Mouse (Mus musculus) CH12.LX (cell line): ENCODE measurements at regions not wholly inside any gene's neighbourhood (a gene's known extent, or its start where the extent isn't known, plus 50 kb on each side); places are given as distances from the start of the nearest gene placed in this dataset.
A peak's percentile ranks its signal among the peaks of the same experiment; 100 is the strongest.

Experiments
- DNase-seq: peaks from one replicate; pipeline ENCODE4 v3.0.0-alpha.2; 2013; ENCODE audit errors: extremely low read depth
- H3K27ac ChIP-seq: 2 replicates; pipeline ENCODE4 v1.5.1; 2012; ENCODE audit warnings: low read depth, mild to moderate bottlenecking, control low read depth, moderate library complexity; ENCODE audit not compliant: insufficient read depth
- H3K27me3 ChIP-seq: replicated peaks from 2 replicates; pipeline ENCODE3; 2012; ENCODE audit warnings: inconsistent platforms
- H3K36me3 ChIP-seq, 2 experiments: replicated peaks in 1 of 2; 2 replicates each; pipeline versions ENCODE3 to v1.6.1; 2012; ENCODE audit warnings: inconsistent platforms in 1 of 2, low read length in 1 of 2, mild to moderate bottlenecking in 1 of 2, mixed read lengths in 1 of 2, moderate library complexity in 1 of 2; ENCODE audit not compliant: control insufficient read depth in 1 of 2, insufficient read depth in 1 of 2
- H3K4me1 ChIP-seq, 2 experiments: 2 replicates each; pipeline ENCODE4 v1.6.1; 2012; ENCODE audit warnings: inconsistent platforms in 1 of 2, moderate library complexity in 1 of 2; ENCODE audit not compliant: insufficient read depth in 2 of 2, control insufficient read depth in 1 of 2
- H3K4me2 ChIP-seq: 2 replicates; pipeline ENCODE4 v1.6.1; 2012; ENCODE audit warnings: low read depth, mild to moderate bottlenecking, control low read depth; ENCODE audit not compliant: poor library complexity, insufficient read depth, severe bottlenecking
- H3K4me3 ChIP-seq, 3 experiments: fragments of 150-350 bp in 1 of 3; sonication (generic) in 1 of 3; replicated peaks in 1 of 3; 2 replicates each; pipeline versions ENCODE3 to v1.5.1; 2011 to 2012; ENCODE audit warnings: low read depth in 2 of 3, low read length in 2 of 3, mild to moderate bottlenecking in 2 of 3, moderate library complexity in 2 of 3, control low read depth in 1 of 3, improper control_type of control experiment in 1 of 3, inconsistent platforms in 1 of 3, mixed read lengths in 1 of 3; ENCODE audit not compliant: poor library complexity in 1 of 3
- H3K79me2 ChIP-seq: replicated peaks from 2 replicates; pipeline ENCODE4 v1.6.1; 2012; ENCODE audit warnings: mild to moderate bottlenecking, moderate library complexity; ENCODE audit not compliant: control insufficient read depth, poor library complexity, insufficient read depth, severe bottlenecking; ENCODE audit errors: extremely low read depth
- H3K9ac ChIP-seq: 2 replicates; pipeline ENCODE4 v1.6.1; 2012; ENCODE audit warnings: low read depth, mild to moderate bottlenecking, control low read depth, moderate library complexity; ENCODE audit not compliant: insufficient read depth
- H3K9me3 ChIP-seq: replicated peaks from 2 replicates; pipeline ENCODE3; 2012; ENCODE audit warnings: low read length, inconsistent platforms, mixed read lengths
- BHLHE40 ChIP-seq: IDR thresholded peaks from 2 replicates; pipeline ENCODE4 v1.6.1; 2011; ENCODE audit warnings: mild to moderate bottlenecking, low read depth, low read length, improper control_type of control experiment
- EP300 ChIP-seq: IDR thresholded peaks from 2 replicates; pipeline ENCODE4 v1.6.1; 2011; ENCODE audit warnings: low read length, improper control_type of control experiment
- ETS1 ChIP-seq: conservative IDR thresholded peaks from 2 replicates; pipeline ENCODE4 v1.6.1; 2012; ENCODE audit warnings: low read depth, mild to moderate bottlenecking, inconsistent platforms, low read length, improper control_type of control experiment, moderate library complexity
- GABPA ChIP-seq: IDR thresholded peaks from 2 replicates; pipeline ENCODE4 v1.6.1; 2012; ENCODE audit warnings: low read depth, low read length, improper control_type of control experiment, inconsistent platforms; ENCODE audit not compliant: insufficient replicate concordance
- IRF4 ChIP-seq: IDR thresholded peaks from 2 replicates; pipeline ENCODE4 v1.6.1; 2014; ENCODE audit warnings: low read depth, mild to moderate bottlenecking, inconsistent platforms, low read length, improper control_type of control experiment
- JUN ChIP-seq: IDR thresholded peaks from 2 replicates; pipeline ENCODE4 v1.6.1; 2011; ENCODE audit warnings: low read depth, mild to moderate bottlenecking, low read length, improper control_type of control experiment, moderate library complexity; ENCODE audit not compliant: insufficient read depth
- JUND ChIP-seq: conservative IDR thresholded peaks from 2 replicates; pipeline ENCODE4 v1.6.1; 2011; ENCODE audit warnings: low read depth, low read length, improper control_type of control experiment
- MAX ChIP-seq: IDR thresholded peaks from 2 replicates; pipeline ENCODE4 v1.6.1; 2011; ENCODE audit warnings: low read length, improper control_type of control experiment
- MAZ ChIP-seq: IDR thresholded peaks from 2 replicates; pipeline ENCODE4 v1.6.1; 2012; ENCODE audit warnings: low read depth, mild to moderate bottlenecking, inconsistent platforms, low read length, improper control_type of control experiment, moderate library complexity
- MXI1 ChIP-seq: IDR thresholded peaks from 2 replicates; pipeline ENCODE4 v1.6.1; 2011; ENCODE audit warnings: mild to moderate bottlenecking, low read depth, low read length, improper control_type of control experiment
- MYC ChIP-seq: IDR thresholded peaks from 2 replicates; pipeline ENCODE4 v1.6.1; 2011; ENCODE audit warnings: low read depth, mild to moderate bottlenecking, improper control_type of control experiment, low read length
- NELFE ChIP-seq: IDR thresholded peaks from 2 replicates; pipeline ENCODE4 v1.6.1; 2011; ENCODE audit warnings: low read depth, low read length, improper control_type of control experiment
- NRF1 ChIP-seq: IDR thresholded peaks from 2 replicates; pipeline ENCODE4 v1.6.1; 2014; ENCODE audit warnings: low read depth, mild to moderate bottlenecking, inconsistent platforms, low read length, improper control_type of control experiment, moderate library complexity
- POLR2A ChIP-seq: IDR thresholded peaks from 2 replicates; pipeline ENCODE4 v1.6.1; 2011; ENCODE audit warnings: low read depth, mild to moderate bottlenecking, improper control_type of control experiment, low read length
- POLR2AphosphoS2 ChIP-seq: IDR thresholded peaks from 2 replicates; pipeline ENCODE4 v1.6.1; 2011; ENCODE audit warnings: low read depth, low read length, improper control_type of control experiment
- RAD21 ChIP-seq: IDR thresholded peaks from 2 replicates; pipeline ENCODE4 v1.6.1; 2011; ENCODE audit warnings: low read depth, mild to moderate bottlenecking, low read length, improper control_type of control experiment, moderate library complexity
- RCOR1 ChIP-seq: conservative IDR thresholded peaks from 2 replicates; pipeline ENCODE4 v1.6.1; 2012; ENCODE audit warnings: low read depth, mild to moderate bottlenecking, inconsistent platforms, low read length, improper control_type of control experiment
- UBTF ChIP-seq: IDR thresholded peaks from 2 replicates; pipeline ENCODE4 v1.6.1; 2012; ENCODE audit warnings: low read depth, mild to moderate bottlenecking, inconsistent platforms, low read length, improper control_type of control experiment, moderate library complexity
- USF1 ChIP-seq: IDR thresholded peaks from 2 replicates; pipeline ENCODE4 v1.6.1; 2014; ENCODE audit warnings: low read depth, mild to moderate bottlenecking, inconsistent platforms, low read length, improper control_type of control experiment
- USF2 ChIP-seq: conservative IDR thresholded peaks from 2 replicates; pipeline ENCODE4 v1.6.1; 2011; ENCODE audit warnings: low read depth, low read length, improper control_type of control experiment
- ZC3H11A ChIP-seq: IDR thresholded peaks from 2 replicates; pipeline ENCODE4 v1.6.1; 2012; ENCODE audit warnings: low read depth, mild to moderate bottlenecking, inconsistent platforms, low read length, improper control_type of control experiment
- ZKSCAN1 ChIP-seq: IDR thresholded peaks from 2 replicates; pipeline ENCODE4 v1.6.1; 2012; ENCODE audit warnings: low read depth, inconsistent platforms, low read length, improper control_type of control experiment, borderline replicate concordance
- ZNF384 ChIP-seq: IDR thresholded peaks from 2 replicates; pipeline ENCODE4 v1.6.1; 2012; ENCODE audit warnings: low read depth, low read length, improper control_type of control experiment, inconsistent platforms
- dilution Hi-C: fragments of 300-500 bp; cut with MboI; formaldehyde crosslinking; loops from 2 replicates; pipeline ENCODE4 v1.14.3; 2020; ENCODE audit warnings: low sequenced_read_pairs; ENCODE audit not compliant: extremely low pct_unique_long_range_greater_than_20kb, extremely low pct_ligation_motif_present
- in situ Hi-C: fragments of 300-500 bp; cut with MboI; formaldehyde crosslinking; loops from 3 replicates; pipeline ENCODE4 v1.14.3; 2019; ENCODE audit warnings: low sequenced_read_pairs, low pct_ligation_motif_present, low pct_unique_long_range_greater_than_20kb, mixed read lengths

GRCm38 (mm10) chr17:63699537-63699936 is 163.3 kb upstream of the Fer start (continued):
- TF ChIP-seq ZKSCAN1 (no peak), JUN (peak; percentile 83), ZNF384 (peak; percentile 68; the same call in 1 of the 2 replicates), POLR2AphosphoS2 (no peak), ETS1 (peak; percentile 58), MYC (peak; percentile 94), USF1 (peak; percentile 57), MXI1 (no peak; the same call in 1 of the 2 replicates), JUND (peak; percentile 86), MAZ (no peak), UBTF (no peak), EP300 (peak; percentile 85), RAD21 (no peak), MAX (peak; percentile 95), USF2 (peak; percentile 43)

DNA sequence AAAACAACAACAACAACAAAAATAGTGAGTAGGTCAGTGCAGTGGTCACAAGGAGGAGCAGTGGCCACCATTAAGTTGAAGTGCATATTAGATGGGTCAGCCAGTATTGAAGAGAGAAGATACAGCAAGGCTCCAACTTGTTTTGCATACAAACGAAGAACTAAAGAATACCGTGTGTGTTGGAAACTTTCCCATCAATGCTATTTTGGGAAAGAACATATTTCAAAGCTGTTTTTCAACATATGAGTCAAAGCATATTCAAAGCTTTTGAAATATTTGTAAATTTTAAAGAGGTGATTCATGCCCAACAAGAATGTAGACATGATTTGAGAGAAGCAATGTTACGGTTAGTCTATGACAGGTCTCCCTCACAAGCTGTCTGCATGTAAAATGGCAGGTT is 157.9 kb upstream of the Fer start:
- no peaks in the 10 kb centered on the region for H3K27me3 ChIP-seq
- no peak overlapping the region for H3K27ac ChIP-seq
- no peak for TF ChIP-seq POLR2A
- no peak for TF ChIP-seq ETS1
- no peak for TF ChIP-seq GABPA
- TF ChIP-seq MXI1: no peak
- TF ChIP-seq ZC3H11A: no peak
- no peak for TF ChIP-seq RCOR1
- no peak for TF ChIP-seq BHLHE40
- TF ChIP-seq ZNF384: no peak
- H3K4me2 ChIP-seq: no peak overlapping the region
- H3K9ac ChIP-seq: no peak overlapping the region
- peaks cover 6% of the 10 kb centered on the region for H3K9me3 ChIP-seq
- H3K79me2 ChIP-seq: no peaks in the 10 kb centered on the region
- no peak for DNase-seq
- H3K4me3 ChIP-seq: no peak overlapping the region
- H3K4me1 ChIP-seq: no peaks in the 10 kb centered on the region; a peak in 1 of 4 replicates
- in situ Hi-C loops: loop anchor here (25.0 kb wide), 1 partner anchor 118 kb away; no protein-coding TSS in a partner anchor
- no peaks in the 10 kb centered on the region for H3K36me3 ChIP-seq
- dilution Hi-C loops: no loop called here

DNA sequence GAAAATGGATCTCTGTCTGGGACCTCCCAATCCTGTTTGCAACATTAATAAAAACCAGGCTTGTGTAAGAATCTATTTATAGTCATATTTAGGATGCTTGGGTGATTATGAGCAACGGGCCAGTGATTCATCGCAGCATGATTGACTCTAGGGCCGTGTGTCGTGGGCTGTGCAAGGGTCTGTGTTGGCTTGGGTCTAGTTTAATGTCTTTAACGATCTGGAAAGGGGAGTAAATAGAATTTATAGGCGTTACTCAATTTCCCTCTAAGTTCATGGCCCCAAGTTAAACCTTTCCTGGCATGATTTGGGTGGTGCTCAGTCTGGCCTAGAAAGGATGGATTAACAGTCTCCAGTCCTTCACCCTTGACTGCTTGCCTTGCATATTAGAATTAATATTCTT is 149.9 kb upstream of the Fer start:
- H3K36me3 ChIP-seq: no peaks in the 10 kb centered on the region
- no peak for TF ChIP-seq MAX
- TF ChIP-seq NELFE: no peak
- no peak for TF ChIP-seq USF2
- no peak for TF ChIP-seq IRF4
- no peak for TF ChIP-seq NRF1
- no peak for TF ChIP-seq UBTF
- TF ChIP-seq POLR2AphosphoS2: no peak
- TF ChIP-seq, all 38 proteins: peak for 0
- H3K4me2 ChIP-seq: no peak overlapping the region
- no peaks in the 10 kb centered on the region for H3K27me3 ChIP-seq
- DNase-seq: no peak
- H3K4me3 ChIP-seq: no peak overlapping the region
- no peaks in the 10 kb centered on the region for H3K79me2 ChIP-seq
- no peak overlapping the region for H3K27ac ChIP-seq
- no peak overlapping the region for H3K9ac ChIP-seq
- H3K9me3 ChIP-seq: no peaks in the 10 kb centered on the region
- H3K4me1 ChIP-seq: peaks cover 15 to 29% of the 10 kb centered on the region in 2 experiments
- dilution Hi-C loops: no loop called here
- in situ Hi-C loops: loop anchor here (25.0 kb wide), 1 partner anchor 126 kb away; no protein-coding TSS in a partner anchor
